Mouse (Mus musculus): ENCODE measurements around the gene Tmem230. TPM values are rescaled to one million over a fixed set of nuclear protein-coding genes. Genes with fewer than 3 reads are reported as not detected.

Tmem230 gene
- polyA plus RNA-seq, 1 experiment from 2014 or later: 54.7 TPM

DNA sequence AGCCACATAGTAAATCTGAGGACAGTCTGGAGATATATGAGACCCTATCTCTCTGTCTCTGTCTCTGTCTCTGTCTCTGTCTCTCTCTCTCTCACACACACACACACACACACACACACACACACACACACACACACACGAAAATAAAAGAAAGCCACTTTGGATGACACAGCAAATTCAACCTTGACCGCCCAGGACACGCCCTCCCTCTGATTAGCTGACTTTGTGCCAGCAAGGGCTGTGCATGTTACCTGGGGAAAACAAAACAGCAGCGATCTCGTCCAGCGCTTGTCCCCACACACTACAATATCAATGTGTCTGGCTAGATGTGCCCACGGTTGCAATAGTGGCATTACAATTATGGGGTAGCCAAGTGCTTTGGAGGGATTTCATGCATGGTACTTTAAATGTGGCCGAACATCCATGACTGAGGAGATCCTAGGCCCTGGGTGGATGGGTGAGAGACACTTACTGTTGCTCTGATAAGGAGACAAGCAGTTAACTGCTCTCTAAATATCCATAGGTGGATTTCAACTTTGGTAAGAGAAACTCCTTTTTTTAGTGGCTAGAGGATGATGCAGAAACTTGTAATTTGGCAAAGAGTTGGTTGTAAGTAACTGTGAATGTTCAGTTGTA, 39.2 kb downstream of the Tmem230 start:
- Histone ChIP-seq H3K36me3 (no peaks in the 10 kb centered on the region), H3K4me3 (no peak overlapping the region), H3K4me2 (replicated peaks) (no peak overlapping the region), H3K9me3 (no peaks in the 10 kb centered on the region), H3K9ac (replicated peaks) (no peak overlapping the region), H3K27me3 (no peaks in the 10 kb centered on the region), H3K4me1 (no peaks in the 10 kb centered on the region), H3K27ac (replicated peaks) (no peak overlapping the region)
- WGBS: 85% methylated on average over 8 of the region's 8 CpGs
- no peak for ATAC-seq (ENCODE audit: low FRiP score, low read depth)

DNA sequence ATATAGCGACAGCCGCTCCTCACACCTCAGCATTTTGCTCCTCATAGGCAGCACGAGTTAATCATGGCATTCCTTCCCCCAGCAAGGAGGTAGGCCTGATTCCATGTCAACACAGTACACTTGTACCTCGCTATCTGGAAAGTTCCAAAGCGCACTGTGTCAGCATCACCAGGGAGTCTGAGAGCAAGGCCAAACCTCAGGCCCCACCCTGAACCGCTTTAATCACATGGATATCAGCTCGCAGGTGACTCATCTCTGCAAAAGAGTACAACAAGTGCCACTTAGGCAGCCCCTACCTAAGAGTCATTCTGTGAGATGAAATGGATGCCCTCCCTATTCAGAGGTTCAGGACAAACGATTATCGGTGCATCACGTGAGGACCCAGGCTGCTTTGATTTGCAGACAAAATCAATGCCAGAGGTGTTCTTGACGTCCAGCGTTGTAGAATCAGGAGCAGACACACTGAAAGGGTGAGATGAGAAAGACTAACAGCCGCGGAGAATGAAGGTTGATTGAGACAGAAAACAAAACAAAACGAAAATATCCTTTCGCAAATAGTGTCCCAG, 41.2 kb downstream of the Tmem230 start:
- no peak overlapping the region for H3K9ac ChIP-seq (replicated peaks)
- no peak overlapping the region for H3K4me3 ChIP-seq
- no peaks in the 10 kb centered on the region for H3K9me3 ChIP-seq
- H3K27me3 ChIP-seq: no peaks in the 10 kb centered on the region
- H3K27ac ChIP-seq (replicated peaks): no peak overlapping the region
- H3K4me2 ChIP-seq (replicated peaks): no peak overlapping the region
- WGBS: 88% methylated on average over 16 of the region's 16 CpGs
- no peaks in the 10 kb centered on the region for H3K4me1 ChIP-seq
- ATAC-seq (ENCODE audit: low FRiP score, low read depth): no peak
- H3K36me3 ChIP-seq: no peaks in the 10 kb centered on the region

DNA sequence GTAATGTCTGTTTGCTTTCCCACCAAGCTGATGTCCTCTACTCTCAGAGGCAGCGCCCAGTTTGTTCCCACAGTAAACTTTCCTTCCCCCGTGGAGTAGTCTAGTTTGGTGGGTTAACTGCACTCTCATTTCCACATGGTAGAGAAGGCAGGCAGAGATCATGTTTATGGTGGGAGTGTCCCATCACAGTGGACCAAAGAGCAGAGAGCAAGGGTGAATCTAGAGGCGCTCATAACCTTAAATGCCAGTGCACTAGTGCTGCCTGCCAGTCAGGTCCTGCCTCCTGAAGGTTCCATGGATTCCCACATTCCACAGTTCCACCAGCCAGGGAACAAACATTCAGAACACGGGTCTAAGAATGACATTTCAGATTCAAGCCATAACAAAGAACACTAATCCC, 42.1 kb downstream of the Tmem230 start:
- ATAC-seq (ENCODE audit: low FRiP score, low read depth): no peak
- 80% methylated on average over 4 of the region's 4 CpGs for WGBS

GRCm38 (mm10) chr2:132203773-132204172, 43.8 kb downstream of the Tmem230 start:
- WGBS: 85% methylated on average over 3 of the region's 3 CpGs
- H3K4me3 ChIP-seq: no peak overlapping the region
- no peaks in the 10 kb centered on the region for H3K36me3 ChIP-seq
- H3K9ac ChIP-seq (replicated peaks): no peak overlapping the region
- ATAC-seq (ENCODE audit: low FRiP score, low read depth): no peak
- H3K9me3 ChIP-seq: no peaks in the 10 kb centered on the region
- no peak overlapping the region for H3K27ac ChIP-seq (replicated peaks)
- H3K4me2 ChIP-seq (replicated peaks): no peak overlapping the region
- no peaks in the 10 kb centered on the region for H3K27me3 ChIP-seq
- H3K4me1 ChIP-seq: no peaks in the 10 kb centered on the region

More for the DNA sequence above, 42.1 kb downstream of the Tmem230 start:
- Histone ChIP-seq H3K4me1 (no peaks in the 10 kb centered on the region), H3K9me3 (no peaks in the 10 kb centered on the region), H3K36me3 (no peaks in the 10 kb centered on the region), H3K27ac (replicated peaks) (no peak overlapping the region), H3K27me3 (no peaks in the 10 kb centered on the region), H3K4me3 (no peak overlapping the region), H3K4me2 (replicated peaks) (no peak overlapping the region), H3K9ac (replicated peaks) (no peak overlapping the region)

DNA sequence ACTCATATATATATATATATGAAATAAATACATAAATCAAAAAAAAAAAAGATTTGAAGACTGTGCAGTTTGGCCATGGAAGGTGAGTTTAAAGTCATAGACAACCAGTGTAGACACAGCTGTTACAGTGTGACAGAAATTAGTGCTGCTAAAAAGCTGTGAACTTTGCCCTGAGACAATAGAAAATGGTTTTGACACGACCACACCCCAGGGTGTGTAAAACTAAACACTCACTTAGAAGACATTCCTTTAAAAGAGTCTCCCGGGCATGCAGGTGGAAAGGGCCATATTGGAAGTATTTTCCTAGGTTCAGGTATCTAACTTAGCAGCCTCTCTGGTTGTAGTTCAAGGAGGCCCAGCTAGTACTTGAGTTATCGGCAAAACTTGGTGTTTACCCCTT, 44.4 kb downstream of the Tmem230 start:
- Histone ChIP-seq H3K4me3 (no peak overlapping the region), H3K9me3 (no peaks in the 10 kb centered on the region), H3K27ac (replicated peaks) (no peak overlapping the region), H3K4me2 (replicated peaks) (no peak overlapping the region), H3K27me3 (no peaks in the 10 kb centered on the region), H3K4me1 (peaks cover 4% of the 10 kb centered on the region; the same call in 1 of the 2 replicates), H3K36me3 (no peaks in the 10 kb centered on the region), H3K9ac (replicated peaks) (no peak overlapping the region)
- no peak for ATAC-seq (ENCODE audit: low FRiP score, low read depth)
- 78% methylated on average over 3 of the region's 3 CpGs for WGBS

DNA sequence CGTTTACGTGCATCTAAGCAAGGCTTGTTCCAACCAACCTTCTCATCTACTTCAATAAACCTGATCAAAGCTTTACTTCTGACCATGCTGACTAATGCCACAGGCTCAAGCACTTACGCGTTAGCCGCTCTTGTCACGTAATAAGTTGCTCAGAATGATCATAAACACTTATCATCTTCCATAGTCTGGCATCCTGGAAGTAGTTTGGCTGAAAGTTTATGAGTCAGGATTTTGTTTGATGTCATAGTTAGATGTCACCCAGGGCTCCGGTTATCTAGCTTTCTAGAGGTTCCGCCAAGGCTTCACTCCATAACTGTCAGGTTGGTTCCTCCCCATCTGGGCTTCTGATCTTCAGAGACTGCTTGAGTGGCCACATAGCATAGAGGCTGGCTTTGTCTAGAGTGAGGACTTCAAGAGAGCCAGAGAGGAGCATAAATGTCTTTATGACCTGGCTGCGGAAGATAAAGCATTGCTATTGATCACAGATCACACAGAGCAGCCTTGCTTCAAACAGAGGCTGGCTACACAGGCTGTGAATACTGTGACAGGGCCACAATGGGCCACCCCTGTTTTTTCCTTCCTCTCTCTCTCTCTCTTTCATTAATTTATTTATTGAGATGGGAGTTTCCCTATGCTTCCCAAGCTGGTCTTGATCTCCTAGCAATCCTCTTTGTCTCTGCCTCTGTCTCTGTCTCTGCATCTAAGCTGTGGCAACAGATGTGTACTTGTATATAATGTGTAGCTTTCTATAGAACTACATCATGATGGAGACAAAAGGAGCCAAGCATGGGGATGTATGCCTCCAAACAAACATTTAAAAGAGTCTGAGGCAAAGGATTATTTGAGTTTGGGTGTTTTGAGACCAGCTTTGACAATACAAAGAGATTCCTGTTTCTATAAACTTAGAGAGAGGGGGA, 49.3 kb downstream of the Tmem230 start:
- no peak for ATAC-seq (ENCODE audit: low FRiP score, low read depth)
- Histone ChIP-seq H3K27ac (replicated peaks) (no peak overlapping the region), H3K27me3 (no peaks in the 10 kb centered on the region), H3K4me3 (no peak overlapping the region), H3K36me3 (no peaks in the 10 kb centered on the region), H3K4me1 (peaks cover 4% of the 10 kb centered on the region; the same call in 1 of the 2 replicates), H3K9me3 (no peaks in the 10 kb centered on the region), H3K4me2 (replicated peaks) (no peak overlapping the region), H3K9ac (replicated peaks) (no peak overlapping the region)
- WGBS: 83% methylated on average over 9 of the region's 9 CpGs

DNA sequence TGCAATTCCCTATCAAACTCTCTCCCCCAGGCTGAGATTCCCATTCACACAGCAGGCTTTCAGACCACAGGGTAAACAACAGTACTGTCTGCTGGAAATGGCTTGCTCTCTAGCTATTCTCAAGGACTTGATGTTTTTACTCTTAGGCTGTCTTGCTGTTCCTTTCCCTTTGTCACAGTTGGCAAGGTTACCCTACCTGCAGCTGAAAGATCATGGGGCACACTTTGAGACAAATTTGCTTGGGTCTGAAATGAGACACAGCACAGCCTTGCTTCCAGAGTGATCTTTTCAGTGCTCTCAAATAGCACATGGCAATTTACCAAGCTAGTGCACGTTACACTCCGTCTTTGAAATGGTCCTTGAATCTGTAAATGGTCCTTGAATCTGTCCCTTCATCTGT, 52.0 kb downstream of the Tmem230 start:
- Histone ChIP-seq H3K9me3 (no peaks in the 10 kb centered on the region), H3K36me3 (no peaks in the 10 kb centered on the region), H3K4me2 (replicated peaks) (no peak overlapping the region), H3K4me1 (peaks cover 4% of the 10 kb centered on the region; the same call in 1 of the 2 replicates), H3K27me3 (no peaks in the 10 kb centered on the region), H3K9ac (replicated peaks) (no peak overlapping the region), H3K4me3 (no peak overlapping the region), H3K27ac (replicated peaks) (no peak overlapping the region)
- no peak for ATAC-seq (ENCODE audit: low FRiP score, low read depth)
- 84% methylated on average over 2 of the region's 2 CpGs for WGBS

GRCm38 (mm10) chr2:132190602-132191161, 56.9 kb downstream of the Tmem230 start:
- no peak for ATAC-seq (ENCODE audit: low FRiP score, low read depth)
- H3K4me1 ChIP-seq: no peaks in the 10 kb centered on the region
- 89% methylated on average over 3 of the region's 3 CpGs for WGBS
- no peak overlapping the region for H3K27ac ChIP-seq (replicated peaks)
- H3K36me3 ChIP-seq: no peaks in the 10 kb centered on the region
- H3K9me3 ChIP-seq: no peaks in the 10 kb centered on the region
- no peak overlapping the region for H3K4me3 ChIP-seq
- no peak overlapping the region for H3K4me2 ChIP-seq (replicated peaks)
- H3K27me3 ChIP-seq: no peaks in the 10 kb centered on the region
- H3K9ac ChIP-seq (replicated peaks): no peak overlapping the region

Other genes starting within 250 kb of the Tmem230 start
- gene Rassf2, start 217.5 kb downstream of the Tmem230 start, polyA plus RNA-seq (2016; fragmentation: Nextera tagmentation; extraction: Ambion mirVana): 35.2 and 36.6 TPM in 2 replicates
- 17.5 and 18.5 TPM in 2 replicates for gene Slc23a2, start 102.7 kb downstream of the Tmem230 start, polyA plus RNA-seq (2016; fragmentation: Nextera tagmentation; extraction: Ambion mirVana)
- 261 and 265 TPM in 2 replicates for gene Pcna, start 5.5 kb upstream of the Tmem230 start, polyA plus RNA-seq (2016; fragmentation: Nextera tagmentation; extraction: Ambion mirVana)
- gene Cds2, start 15.3 kb upstream of the Tmem230 start, polyA plus RNA-seq (2016; fragmentation: Nextera tagmentation; extraction: Ambion mirVana): 33.5 and 34.7 TPM in 2 replicates
- 1.5 and 2.0 TPM in 2 replicates for gene Prokr2, start 137.6 kb upstream of the Tmem230 start, polyA plus RNA-seq (2016; fragmentation: Nextera tagmentation; extraction: Ambion mirVana)

All from midbrain, embryonic 12.5 days (tissue).